Mouse (Mus musculus): ENCODE data around the gene Usp43.

The Usp43 gene

DNA sequence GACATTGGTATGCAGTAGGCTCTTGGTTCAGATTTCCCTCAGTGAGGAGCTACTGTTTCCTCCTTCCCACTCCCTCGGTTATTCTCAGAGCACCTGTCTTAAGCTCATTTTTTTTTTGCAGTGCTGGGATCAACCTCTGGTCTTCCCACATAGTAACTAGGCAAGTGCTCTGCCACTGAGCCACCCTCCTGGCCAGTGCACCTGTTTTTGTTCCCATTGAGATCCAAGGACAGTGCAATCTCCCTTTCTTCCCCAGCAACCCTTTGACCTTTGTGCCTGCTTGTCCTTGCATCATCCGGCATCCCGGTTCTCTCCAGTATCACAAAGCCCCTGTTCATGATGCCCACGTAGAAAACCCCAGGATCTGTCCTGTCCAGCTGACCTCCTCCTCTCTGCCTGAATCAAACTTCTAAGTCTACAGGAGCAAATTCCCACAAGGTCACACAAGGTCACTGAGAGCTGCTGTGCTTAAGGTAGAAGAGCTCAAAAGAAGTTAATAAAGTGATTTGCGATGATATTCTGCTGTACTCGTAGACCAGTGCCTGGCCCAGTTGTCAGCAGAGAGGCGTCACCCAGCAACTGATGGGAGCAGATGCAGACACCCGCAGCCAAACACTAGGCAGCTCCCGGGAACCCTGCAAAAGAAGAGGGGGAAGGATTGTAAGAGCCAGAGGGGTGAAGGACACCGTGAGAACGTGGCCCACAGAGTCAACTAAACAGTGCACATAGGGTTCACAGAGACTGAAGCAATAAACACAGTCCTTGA lies 114.9 kb downstream of the Usp43 start:
- DNase-seq = no peak

DNA sequence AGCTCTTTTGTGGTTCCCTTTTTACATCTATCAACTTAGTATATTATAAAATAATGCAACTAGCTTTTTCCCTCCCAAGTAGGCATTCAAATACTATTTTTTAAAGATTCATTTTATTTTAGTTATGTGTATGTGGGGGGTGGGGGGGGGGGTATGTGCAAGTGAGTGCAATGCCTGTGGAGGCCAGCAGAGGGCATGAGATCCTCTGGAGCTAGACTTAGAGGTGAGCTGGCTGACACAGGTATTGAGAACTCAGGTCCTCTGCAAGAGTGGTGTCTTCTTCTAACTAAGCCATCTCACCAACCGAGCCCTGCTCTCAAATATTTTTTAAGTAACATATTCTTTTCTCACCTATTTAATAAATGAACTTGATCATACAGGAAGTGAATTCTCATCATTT lies 116.4 kb downstream of the Usp43 start:
- no peak for DNase-seq
